Mouse (Mus musculus) small intestine, adult 10 weeks (tissue): ENCODE results near the gene Nsun3. TPM values are rescaled to one million over a fixed set of nuclear protein-coding genes. Genes with fewer than 3 reads are reported as not detected.

Experiments used
- polyA plus RNA-seq: library from polyadenylated mRNA; stranded (reverse); fragments of 350-450 nt; fragmentation: Illumina TruSeq; extraction: RNeasy Lipid Tissue Mini Kit (QIAGEN cat#74804); gene quantifications from one replicate; pipeline ENCODE4 v1.2.3, GENCODE M21; 2014; ENCODE audit warnings: low replicate concordance

Gene Nsun3
- 25.6 TPM for polyA plus RNA-seq

GRCm38 (mm10) chr16:62786621-62787331 lies at the start of gene Nsun3:
Nsun3 (minus strand) TSS chr16:62786818.

GRCm38 (mm10) chr16:62814491-62814890 lies 27.9 kb upstream of the Nsun3 start, which contains the start of gene Stx19:
Stx19 (plus strand) TSS chr16:62814676.

Other genes with a start within 250 kb of the Nsun3 start
- not detected for gene Stx19, start 27.9 kb upstream of the Nsun3 start, polyA plus RNA-seq
- 22.2 TPM for gene Arl13b, start 60.2 kb upstream of the Nsun3 start, polyA plus RNA-seq
- gene Pros1, start 67.5 kb upstream of the Nsun3 start, polyA plus RNA-seq: 91.8 TPM